9 mouse cellular contexts compared by ENCODE assay signal in genomic region chr11:104648571-104648970, GRCm38 (mm10). TPM values are rescaled to one million over a fixed set of nuclear protein-coding genes. Genes with fewer than 3 reads are reported as not detected.
DNase-seq lines count a peak whose midpoint lies in the region; ATAC-seq and TF ChIP-seq lines count a peak whose summit lies in the region.
"Had no signal": no experiment of that assay in that cellular context is flagged by ENCODE, and none has a peak within 500 bp of the region (broad histone marks: within the 10 kb centered on the region; RNA-seq: fewer than 3 reads in every experiment).

No protein-coding gene starts in this region.

- no peak overlapping the region for H3K4me2 ChIP-seq in midbrain, embryonic 13.5 days (replicated peaks)

- no peaks in the 10 kb centered on the region for H3K27me3 ChIP-seq in midbrain, embryonic 10.5 days (ENCODE audit: low read depth, poor library complexity, severe bottlenecking)
- no peaks in the 10 kb centered on the region for H3K27me3 ChIP-seq in midbrain, embryonic 13.5 days
- H3K27me3 ChIP-seq in small intestine, adult 2 months (ENCODE audit: control insufficient read depth, insufficient read depth, low read length), result no peaks in the 10 kb centered on the region

- DNase-seq in embryo, embryonic 10 days (ENCODE audit: low spot score), result peak; percentile 49
- DNase-seq in embryo, embryonic 9.5 days (ENCODE audit: extremely low spot score), result no peak
- DNase-seq in midbrain, embryonic 10.5 days (ENCODE audit: low spot score), result peak; percentile 23
- no peak for DNase-seq in urinary bladder, postnatal 10 days (ENCODE audit: low spot score)

- peaks cover 2% of the 10 kb centered on the region for H3K4me1 ChIP-seq in midbrain, embryonic 10.5 days
- H3K4me1 ChIP-seq in midbrain, embryonic 13.5 days (replicated peaks), result no peaks in the 10 kb centered on the region
- no peaks in the 10 kb centered on the region; the same call in 1 of the 2 replicates for H3K4me1 ChIP-seq in small intestine, adult 2 months (ENCODE audit: control insufficient read depth, insufficient read depth, insufficient read length, low read length)

- 50% methylated on average over 3 of the region's 3 CpGs for WGBS in midbrain, embryonic 10.5 days
- WGBS in midbrain, embryonic 13.5 days, result 41% methylated on average over 3 of the region's 3 CpGs
- 68% methylated on average over 3 of the region's 3 CpGs for WGBS in small intestine, adult 2 months

- H3K9me3 ChIP-seq in midbrain, embryonic 10.5 days (replicated peaks), result no peaks in the 10 kb centered on the region
- H3K9me3 ChIP-seq in midbrain, embryonic 13.5 days, result no peaks in the 10 kb centered on the region

- no peak for ATAC-seq in midbrain, embryonic 13.5 days
- ATAC-seq in granulocyte monocyte progenitor cell, adult 5-6 weeks (replicated peaks; ENCODE audit: poor library complexity, severe bottlenecking), result peak; percentile 41
- ATAC-seq in inflammation-experienced regulatory T-cells, adult 6 months, result no peak

- no peaks in the 10 kb centered on the region for H3K36me3 ChIP-seq in midbrain, embryonic 10.5 days
- no peaks in the 10 kb centered on the region for H3K36me3 ChIP-seq in midbrain, embryonic 13.5 days
- H3K36me3 ChIP-seq in small intestine, adult 2 months (ENCODE audit: control insufficient read depth, insufficient read depth, low read length), result no peaks in the 10 kb centered on the region

- no peak overlapping the region for H3K27ac ChIP-seq in midbrain, embryonic 10.5 days (replicated peaks)
- H3K27ac ChIP-seq in midbrain, embryonic 13.5 days, result no peak overlapping the region
- H3K27ac ChIP-seq in small intestine, adult 2 months (ENCODE audit: insufficient read depth, low read depth, low read length), result no peak overlapping the region

- TF ChIP-seq POLR2A in small intestine, adult 2 months (IDR thresholded peaks at IDR 0.05; ENCODE audit: low read depth, low read length), result no peak

- H3K9ac ChIP-seq in midbrain, embryonic 13.5 days (replicated peaks), result no peak overlapping the region

- H3K4me3 ChIP-seq in midbrain, embryonic 10.5 days, result no peak overlapping the region
- H3K4me3 ChIP-seq in midbrain, embryonic 13.5 days (replicated peaks), result no peak overlapping the region
- no peak overlapping the region for H3K4me3 ChIP-seq in small intestine, adult 2 months (ENCODE audit: low read depth, low read length)
- H3K4me3 ChIP-seq: myocyte had no signal

- TF ChIP-seq CTCF in small intestine, adult 2 months (IDR thresholded peaks at IDR 0.05; ENCODE audit: extremely low read depth, insufficient read length, insufficient replicate concordance, low read depth, low read length), result peak; percentile 70; the same call in 1 of the 2 replicates

RNA-seq across cellular contexts. Expression of gene Gm11639, which starts 36.9 kb away (rescaled TPM):
- not detected in 2 replicates for polyA plus RNA-seq in midbrain, embryonic 10.5 days (2016; fragmentation: Nextera tagmentation; extraction: Ambion mirVana)
- polyA plus RNA-seq in midbrain, embryonic 13.5 days (2015; fragmentation: Nextera tagmentation; extraction: Ambion mirVana), result 0.01 TPM in 1 of 2 replicates, not detected in the other
- not detected in 2 replicates for total RNA-seq in granulocyte monocyte progenitor cell, adult 5-6 weeks (2014; fragmentation: Nextera tagmentation)
- 0.13 TPM in 1 of 2 replicates, not detected in the other for total RNA-seq in granulocyte monocyte progenitor cell, adult 5-6 weeks (2017)
- polyA plus RNA-seq in small intestine, adult 2 months (2012; rRNA removed), result not detected in 2 replicates
- under 1 TPM in 2 of 3 experiments, not detected in 1; 0.03 to 0.09 TPM for polyA plus RNA-seq in inflammation-experienced regulatory T-cells, adult 6 months (2017; shearing (Covaris generic))
- polyA plus RNA-seq: myocyte had no signal

RNA-seq across cellular contexts. Expression of gene Itgb3, which starts 40.8 kb away (rescaled TPM):
- 3.7 and 4.7 TPM in 2 replicates for polyA plus RNA-seq in midbrain, embryonic 10.5 days (2016; fragmentation: Nextera tagmentation; extraction: Ambion mirVana)
- polyA plus RNA-seq in midbrain, embryonic 13.5 days (2015; fragmentation: Nextera tagmentation; extraction: Ambion mirVana), result 0.62 and 0.98 TPM in 2 replicates
- 1.9 and 3.9 TPM in 2 replicates for total RNA-seq in granulocyte monocyte progenitor cell, adult 5-6 weeks (2014; fragmentation: Nextera tagmentation)
- 5.5 and 7.2 TPM in 2 replicates for total RNA-seq in granulocyte monocyte progenitor cell, adult 5-6 weeks (2017)
- 5.3 and 7.2 TPM in 2 replicates for polyA plus RNA-seq in small intestine, adult 2 months (2012; rRNA removed)
- polyA plus RNA-seq in inflammation-experienced regulatory T-cells, adult 6 months (2017; shearing (Covaris generic)), result 10 to 100 TPM in 2 of 3 experiments, 1 to 10 TPM in 1; 6.4 to 17.5 (median 11.8) TPM

Comparison
In these comparisons a context has a peak if more than half of its experiments do, and no peak if none do; other contexts are left out.
1. DNase-seq: peak in embryo, embryonic 10 days (single experiment) and midbrain, embryonic 10.5 days (single experiment); none in embryo, embryonic 9.5 days (single experiment) and urinary bladder, postnatal 10 days (single experiment).